Mouse (Mus musculus): ENCODE measurements around the gene Tgfb3. TPM values are rescaled to one million over a fixed set of nuclear protein-coding genes. Genes with fewer than 3 reads are reported as not detected.

The Tgfb3 gene
- polyA plus RNA-seq, 1 experiment from 2014 or later: 43.1 TPM

DNA sequence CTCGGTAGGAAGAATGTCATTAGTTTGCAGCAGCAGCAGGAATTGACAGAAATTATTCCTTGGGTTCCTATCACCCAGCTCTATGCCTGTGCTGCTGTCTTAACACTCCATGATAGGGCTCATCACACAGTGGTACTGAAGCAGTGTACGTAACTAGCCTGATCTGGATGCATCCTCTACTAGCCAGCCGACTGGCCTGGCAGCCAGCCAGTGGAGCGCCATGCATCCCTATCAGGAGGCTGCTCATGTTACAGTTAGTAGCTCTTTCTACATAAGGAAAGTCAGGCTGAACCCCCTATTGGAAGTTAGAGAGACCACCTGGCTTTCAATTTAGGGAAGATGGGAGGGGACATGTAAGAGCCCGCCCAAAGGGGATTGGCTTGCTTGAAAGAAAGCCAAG lies 51.8 kb downstream of the Tgfb3 start:
- H3K27ac ChIP-seq: no peak overlapping the region
- no peak; the same call in 1 of the 2 replicates for ATAC-seq (ENCODE audit: insufficient number of reproducible peaks, insufficient read depth, low FRiP score, low TSS enrichment, low read depth)

DNA sequence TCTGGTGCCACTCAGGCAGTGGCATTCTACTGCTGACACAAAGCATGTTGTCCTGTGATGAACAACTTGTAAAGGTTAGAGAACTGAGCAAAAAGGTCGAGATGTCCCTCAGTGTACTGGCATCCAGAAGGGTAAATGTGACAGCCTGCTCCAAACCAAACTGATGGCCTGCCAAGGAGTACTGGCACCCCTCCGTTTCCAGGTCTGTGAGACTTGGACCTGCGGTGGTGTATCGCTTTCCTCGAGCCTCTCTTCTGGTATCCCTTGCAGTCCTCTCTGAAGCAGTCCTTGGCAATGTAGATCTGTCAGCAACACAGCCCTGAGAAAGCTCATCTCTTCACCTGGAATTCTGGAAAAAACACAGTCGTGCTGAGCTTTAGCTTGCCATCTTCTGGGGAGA lies 53.4 kb downstream of the Tgfb3 start:
- no peak for ATAC-seq (ENCODE audit: insufficient number of reproducible peaks, insufficient read depth, low FRiP score, low TSS enrichment, low read depth)
- Histone ChIP-seq H3K4me2 (no peak overlapping the region), H3K4me3 (no peak overlapping the region), H3K36me3 (no peaks in the 10 kb centered on the region; the same call in 1 of the 2 replicates), H3K27me3 (no peaks in the 10 kb centered on the region), H3K9ac (no peak overlapping the region), H3K9me3 (no peaks in the 10 kb centered on the region), H3K27ac (no peak overlapping the region), H3K4me1 (peaks cover 54% of the 10 kb centered on the region)
- WGBS: 91% methylated on average over 6 of the region's 6 CpGs

More for the DNA sequence above, 51.8 kb downstream of the Tgfb3 start:
- no peaks in the 10 kb centered on the region for H3K9me3 ChIP-seq
- H3K4me3 ChIP-seq: no peak overlapping the region
- H3K9ac ChIP-seq: no peak overlapping the region
- no peaks in the 10 kb centered on the region for H3K27me3 ChIP-seq
- 50% methylated on average over 5 of the region's 5 CpGs for WGBS
- H3K4me2 ChIP-seq: no peak overlapping the region
- no peaks in the 10 kb centered on the region; the same call in 1 of the 2 replicates for H3K36me3 ChIP-seq
- peaks cover 41% of the 10 kb centered on the region for H3K4me1 ChIP-seq

DNA sequence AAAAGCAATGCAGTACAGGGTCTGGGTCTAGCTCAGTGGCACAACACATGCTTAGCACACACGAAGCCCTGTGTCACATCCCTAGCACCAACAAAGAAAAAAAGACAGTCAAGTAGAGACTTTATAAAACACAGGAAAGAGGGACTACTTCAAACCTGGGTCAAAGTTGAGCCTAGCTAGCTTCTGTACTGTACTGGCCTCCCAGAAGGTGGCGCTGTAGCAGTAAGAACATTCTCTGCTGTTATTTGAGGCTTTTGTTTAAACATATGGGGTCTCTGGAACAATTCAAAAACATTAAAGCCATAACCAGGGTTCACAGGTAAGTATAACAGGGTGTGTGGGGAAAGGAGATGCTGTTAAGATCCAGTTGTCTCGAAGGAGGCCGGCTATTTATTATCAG lies 54.4 kb downstream of the Tgfb3 start:
- ATAC-seq (ENCODE audit: insufficient number of reproducible peaks, insufficient read depth, low FRiP score, low TSS enrichment, low read depth): no peak
- no peaks in the 10 kb centered on the region for H3K27me3 ChIP-seq
- peaks cover 54% of the 10 kb centered on the region for H3K4me1 ChIP-seq
- H3K4me3 ChIP-seq: no peak overlapping the region
- H3K9me3 ChIP-seq: no peaks in the 10 kb centered on the region
- no peak overlapping the region for H3K9ac ChIP-seq
- 0 out of 2 replicates have a peak overlapping the region, but pooled peaks have one; percentile 7 for H3K27ac ChIP-seq
- H3K4me2 ChIP-seq: no peak overlapping the region
- WGBS: 58% methylated on average over 4 of the region's 4 CpGs
- H3K36me3 ChIP-seq: no peaks in the 10 kb centered on the region; the same call in 1 of the 2 replicates

DNA sequence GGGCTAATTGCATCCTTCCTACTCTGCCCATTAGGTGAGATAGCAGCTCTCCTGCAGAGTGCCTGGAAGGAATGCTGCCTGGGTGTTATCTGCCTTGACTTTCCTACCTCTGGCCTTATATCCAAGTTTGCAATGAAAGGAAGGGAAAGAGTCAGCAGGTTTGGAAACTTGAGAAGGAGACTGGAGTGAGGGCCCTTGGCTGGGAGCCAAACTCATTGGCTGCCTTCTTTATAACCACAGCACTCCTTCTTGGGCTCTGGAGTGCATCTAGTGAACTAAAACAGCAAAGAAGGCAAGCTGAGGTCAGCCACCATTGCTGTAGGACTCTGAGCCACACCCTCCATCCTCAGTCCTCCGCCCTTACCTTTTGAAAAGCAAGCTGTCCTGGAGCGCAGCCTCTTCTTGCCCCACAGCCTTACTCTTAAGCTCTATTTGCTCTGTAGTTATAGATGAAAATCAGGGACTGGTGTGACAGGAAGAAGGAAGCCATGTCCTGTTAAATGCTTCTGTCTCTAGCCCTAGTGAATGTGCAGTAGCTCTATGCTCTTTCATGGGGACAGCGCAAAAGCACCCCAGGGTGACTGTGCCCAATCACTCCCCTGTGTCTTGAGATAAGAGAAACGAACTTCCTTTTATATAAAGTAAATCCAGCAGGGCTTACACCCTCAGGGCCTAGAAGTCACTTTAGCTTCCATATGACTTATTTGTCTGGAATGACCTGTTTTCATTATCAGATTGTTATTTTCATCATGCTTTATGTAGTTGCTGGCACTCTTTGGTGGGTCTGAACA lies 55.6 kb downstream of the Tgfb3 start:
- peak overlapping the region; percentile 81 for H3K27ac ChIP-seq
- no peak overlapping the region for H3K4me3 ChIP-seq
- peaks cover 54% of the 10 kb centered on the region for H3K4me1 ChIP-seq
- H3K9me3 ChIP-seq: no peaks in the 10 kb centered on the region
- H3K9ac ChIP-seq: no peak overlapping the region
- H3K4me2 ChIP-seq: no peak overlapping the region
- H3K27me3 ChIP-seq: no peaks in the 10 kb centered on the region
- H3K36me3 ChIP-seq: no peaks in the 10 kb centered on the region; the same call in 1 of the 2 replicates
- no peak for ATAC-seq (ENCODE audit: insufficient number of reproducible peaks, insufficient read depth, low FRiP score, low TSS enrichment, low read depth)
- 66% methylated on average over 4 of the region's 4 CpGs for WGBS

DNA sequence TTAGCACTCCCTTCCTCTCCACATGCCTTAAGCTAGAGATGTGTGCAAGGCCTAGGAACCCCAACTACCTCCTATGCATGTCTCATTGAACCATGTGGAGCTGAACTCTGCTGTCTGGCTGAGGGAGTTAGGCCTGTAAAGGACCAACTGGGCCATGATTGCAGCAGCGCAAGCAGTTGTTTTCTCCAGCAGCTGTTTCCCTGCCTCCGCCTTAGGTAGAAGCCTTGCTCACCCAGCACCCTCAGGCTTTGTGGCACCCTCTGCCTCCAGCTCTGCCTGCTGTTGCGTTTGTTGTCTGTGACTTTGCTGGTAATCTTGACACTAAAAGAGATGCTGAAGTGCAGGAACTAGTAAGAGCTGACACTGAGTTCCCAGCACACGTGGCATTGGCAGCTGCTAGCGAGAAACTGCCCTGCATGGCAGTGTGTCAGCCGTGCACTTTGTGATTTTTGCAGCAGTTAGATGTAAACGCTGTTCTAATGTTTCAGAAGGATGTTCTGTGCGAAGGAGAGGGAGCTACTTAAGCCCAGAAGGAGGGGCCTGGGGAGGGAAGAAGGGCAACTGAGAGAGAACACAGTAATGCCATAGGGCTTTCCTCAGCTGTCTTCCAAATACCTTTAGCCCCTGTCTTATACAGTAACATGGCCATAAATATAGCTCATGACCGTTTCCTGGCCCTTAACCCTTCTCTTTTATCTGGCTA lies 56.4 kb downstream of the Tgfb3 start:
- H3K27ac ChIP-seq: peak overlapping the region; percentile 81
- no peaks in the 10 kb centered on the region; the same call in 1 of the 2 replicates for H3K36me3 ChIP-seq
- H3K27me3 ChIP-seq: no peaks in the 10 kb centered on the region
- H3K4me2 ChIP-seq: no peak overlapping the region
- no peak overlapping the region for H3K9ac ChIP-seq
- no peaks in the 10 kb centered on the region for H3K9me3 ChIP-seq
- H3K4me3 ChIP-seq: no peak overlapping the region
- WGBS: 45% methylated on average over 9 of the region's 9 CpGs
- ATAC-seq (ENCODE audit: insufficient number of reproducible peaks, insufficient read depth, low FRiP score, low TSS enrichment, low read depth): no peak
- H3K4me1 ChIP-seq: peaks cover 51% of the 10 kb centered on the region

DNA sequence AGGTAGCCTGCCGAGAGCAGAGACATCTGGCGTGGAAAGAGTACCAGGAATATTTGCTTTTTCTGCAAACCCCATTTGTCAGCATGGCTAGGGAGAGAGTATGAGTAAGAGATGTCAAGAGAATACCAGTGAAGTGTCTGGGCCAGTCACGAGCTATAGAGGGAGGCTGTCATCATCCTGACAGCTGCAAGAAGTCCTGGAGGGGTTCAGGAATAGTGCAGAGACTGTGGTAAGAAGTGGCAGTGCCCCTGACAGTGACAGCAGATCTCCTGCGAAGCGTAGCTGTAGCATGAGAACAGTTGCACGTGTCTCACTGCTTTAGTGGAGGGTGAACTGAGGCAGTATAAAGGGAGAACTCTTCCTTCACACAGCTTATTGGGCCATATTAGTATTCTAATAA lies 57.3 kb downstream of the Tgfb3 start:
- H3K36me3 ChIP-seq: no peaks in the 10 kb centered on the region; the same call in 1 of the 2 replicates
- no peak for ATAC-seq (ENCODE audit: insufficient number of reproducible peaks, insufficient read depth, low FRiP score, low TSS enrichment, low read depth)
- peaks cover 51% of the 10 kb centered on the region for H3K4me1 ChIP-seq
- H3K4me2 ChIP-seq: no peak overlapping the region
- H3K9ac ChIP-seq: 0 out of 2 replicates have a peak overlapping the region, but pooled peaks have one; percentile 21
- no peak overlapping the region for H3K27ac ChIP-seq
- 66% methylated on average over 6 of the region's 6 CpGs for WGBS
- no peaks in the 10 kb centered on the region for H3K9me3 ChIP-seq
- no peaks in the 10 kb centered on the region for H3K27me3 ChIP-seq
- no peak overlapping the region for H3K4me3 ChIP-seq

DNA sequence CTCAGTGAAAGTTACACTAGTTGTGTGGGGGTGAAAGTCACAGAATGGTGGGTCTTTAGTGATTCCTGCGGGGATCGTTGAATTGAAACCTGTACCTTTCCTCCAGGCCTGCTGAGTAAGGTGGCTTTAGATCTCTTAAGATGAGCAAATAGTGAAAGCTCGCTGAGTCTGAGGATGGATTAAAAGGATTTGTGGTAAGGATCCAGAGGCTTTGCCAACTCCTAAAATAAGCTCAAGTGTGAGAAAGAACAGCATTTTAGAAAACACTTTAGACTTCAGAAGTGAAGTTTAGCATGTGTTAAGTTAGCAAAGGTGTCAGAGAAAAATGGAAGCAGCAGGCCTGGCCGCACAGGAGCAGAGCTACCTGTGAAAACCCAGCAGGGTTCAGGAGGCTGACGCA lies 61.5 kb downstream of the Tgfb3 start:
- no peaks in the 10 kb centered on the region for H3K27me3 ChIP-seq
- H3K4me2 ChIP-seq: no peak overlapping the region
- H3K4me3 ChIP-seq: no peak overlapping the region
- no peaks in the 10 kb centered on the region for H3K36me3 ChIP-seq
- H3K9me3 ChIP-seq: no peaks in the 10 kb centered on the region
- 63% methylated on average over 5 of the region's 5 CpGs for WGBS
- ATAC-seq (ENCODE audit: insufficient number of reproducible peaks, insufficient read depth, low FRiP score, low TSS enrichment, low read depth): no peak
- H3K27ac ChIP-seq: no peak overlapping the region
- no peak overlapping the region for H3K9ac ChIP-seq
- H3K4me1 ChIP-seq: peaks cover 48% of the 10 kb centered on the region

DNA sequence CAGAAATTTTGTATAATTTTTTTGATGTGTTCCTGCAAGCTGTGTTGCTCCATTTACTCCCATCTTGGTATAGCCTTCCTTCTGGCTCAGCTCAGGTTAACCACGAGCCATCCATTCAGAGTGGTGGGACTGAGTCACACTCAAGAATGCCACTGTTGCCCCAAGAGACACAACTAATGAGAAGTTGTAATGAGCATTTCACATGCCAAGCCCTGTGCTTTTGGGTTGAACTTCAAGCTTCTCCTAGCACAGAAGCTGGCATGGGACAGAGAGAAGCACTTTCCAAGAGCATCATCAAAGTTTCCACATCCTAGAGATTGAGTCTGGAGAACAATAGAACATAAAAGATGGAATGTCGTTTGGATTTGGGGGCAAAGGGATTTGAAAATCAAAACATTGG lies 63.7 kb downstream of the Tgfb3 start:
- ATAC-seq (ENCODE audit: insufficient number of reproducible peaks, insufficient read depth, low FRiP score, low TSS enrichment, low read depth): no peak
- no peak overlapping the region for H3K4me2 ChIP-seq
- WGBS: 65% methylated on average over 2 of the region's 2 CpGs
- no peak overlapping the region for H3K9ac ChIP-seq
- H3K4me3 ChIP-seq: no peak overlapping the region
- H3K27me3 ChIP-seq: no peaks in the 10 kb centered on the region
- no peaks in the 10 kb centered on the region for H3K9me3 ChIP-seq
- H3K4me1 ChIP-seq: peaks cover 51% of the 10 kb centered on the region
- H3K36me3 ChIP-seq: no peaks in the 10 kb centered on the region
- no peak overlapping the region for H3K27ac ChIP-seq

DNA sequence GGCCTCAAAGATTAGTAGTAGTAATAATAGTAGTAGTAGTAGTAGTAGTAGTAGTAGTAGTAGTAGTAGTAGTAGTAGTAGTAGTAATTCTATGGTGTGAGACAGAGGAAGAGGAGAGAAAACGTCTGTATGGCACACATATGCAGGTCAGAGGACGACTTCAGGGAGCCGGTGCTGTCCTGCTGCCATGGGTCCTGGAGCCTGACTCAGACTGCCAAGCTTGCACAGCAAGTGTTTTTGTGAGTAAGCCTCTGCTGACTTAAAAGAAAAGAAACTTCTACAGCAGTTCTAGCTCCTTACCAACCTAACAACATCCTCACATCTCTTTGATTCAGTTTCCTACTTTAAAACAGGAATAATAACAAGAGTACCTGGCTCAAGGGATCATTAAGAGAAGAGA lies 64.2 kb downstream of the Tgfb3 start:
- H3K36me3 ChIP-seq: no peaks in the 10 kb centered on the region
- H3K4me2 ChIP-seq: no peak overlapping the region
- H3K9me3 ChIP-seq: no peaks in the 10 kb centered on the region
- WGBS: 71% methylated on average over 3 of the region's 3 CpGs
- peak overlapping the region; percentile 71; the same call in 1 of the 2 replicates for H3K27ac ChIP-seq
- peaks cover 53% of the 10 kb centered on the region for H3K4me1 ChIP-seq
- H3K4me3 ChIP-seq: no peak overlapping the region
- H3K27me3 ChIP-seq: no peaks in the 10 kb centered on the region
- no peak overlapping the region for H3K9ac ChIP-seq
- no peak for ATAC-seq (ENCODE audit: insufficient number of reproducible peaks, insufficient read depth, low FRiP score, low TSS enrichment, low read depth)

DNA sequence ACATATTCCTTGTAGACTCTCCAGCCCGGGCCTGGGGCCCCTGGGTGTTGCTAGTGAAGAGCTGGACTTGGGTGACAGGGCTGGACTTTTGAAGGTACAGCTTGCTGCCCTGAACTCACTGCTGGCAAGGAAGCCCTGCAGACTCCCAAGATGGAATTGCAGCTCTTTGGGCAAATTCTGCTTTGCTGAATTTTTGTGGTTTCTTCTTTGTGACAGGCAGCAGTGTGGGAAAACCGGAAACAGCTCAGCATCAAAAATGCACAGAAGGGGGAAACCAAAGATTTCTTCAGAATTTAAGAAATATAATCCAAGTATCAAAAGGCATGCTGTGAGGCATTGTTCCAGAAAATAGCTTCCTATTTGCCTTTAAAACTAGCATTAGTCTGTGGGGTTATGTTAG lies 64.7 kb downstream of the Tgfb3 start:
- peak overlapping the region; percentile 71 for H3K27ac ChIP-seq
- WGBS: 42% methylated on average over 2 of the region's 2 CpGs

DNA sequence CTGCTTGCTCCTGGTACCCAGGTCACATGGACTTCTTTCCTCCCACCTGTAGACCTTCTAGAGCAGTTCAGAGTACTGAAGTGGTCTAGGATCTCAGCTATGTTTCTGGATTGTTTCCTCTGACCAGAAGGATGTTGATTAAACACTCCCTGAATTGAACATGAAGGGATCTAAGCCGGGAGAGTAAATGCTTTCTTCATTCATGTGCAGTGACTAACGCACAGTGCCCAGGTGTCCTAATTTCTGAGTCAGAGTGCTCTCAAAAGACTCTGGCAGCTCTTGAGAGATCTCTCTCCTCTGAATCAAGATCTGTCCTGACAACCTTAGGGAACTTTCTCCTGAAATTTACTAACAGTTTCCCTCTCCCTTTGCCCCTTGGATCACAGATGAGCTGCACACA lies 66.6 kb downstream of the Tgfb3 start:
- H3K36me3 ChIP-seq: no peaks in the 10 kb centered on the region
- no peak for ATAC-seq (ENCODE audit: insufficient number of reproducible peaks, insufficient read depth, low FRiP score, low TSS enrichment, low read depth)
- WGBS: 76% methylated on average over 2 of the region's 2 CpGs
- no peaks in the 10 kb centered on the region for H3K9me3 ChIP-seq
- H3K4me2 ChIP-seq: no peak overlapping the region
- peaks cover 69% of the 10 kb centered on the region for H3K4me1 ChIP-seq
- no peaks in the 10 kb centered on the region for H3K27me3 ChIP-seq
- H3K9ac ChIP-seq: no peak overlapping the region
- H3K27ac ChIP-seq: no peak overlapping the region
- no peak overlapping the region for H3K4me3 ChIP-seq

More for the DNA sequence above, 64.7 kb downstream of the Tgfb3 start:
- Histone ChIP-seq H3K9me3 (no peaks in the 10 kb centered on the region), H3K4me3 (no peak overlapping the region), H3K27me3 (no peaks in the 10 kb centered on the region), H3K4me2 (no peak overlapping the region), H3K9ac (no peak overlapping the region), H3K4me1 (peaks cover 53% of the 10 kb centered on the region), H3K36me3 (no peaks in the 10 kb centered on the region)
- ATAC-seq (ENCODE audit: insufficient number of reproducible peaks, insufficient read depth, low FRiP score, low TSS enrichment, low read depth): no peak

DNA sequence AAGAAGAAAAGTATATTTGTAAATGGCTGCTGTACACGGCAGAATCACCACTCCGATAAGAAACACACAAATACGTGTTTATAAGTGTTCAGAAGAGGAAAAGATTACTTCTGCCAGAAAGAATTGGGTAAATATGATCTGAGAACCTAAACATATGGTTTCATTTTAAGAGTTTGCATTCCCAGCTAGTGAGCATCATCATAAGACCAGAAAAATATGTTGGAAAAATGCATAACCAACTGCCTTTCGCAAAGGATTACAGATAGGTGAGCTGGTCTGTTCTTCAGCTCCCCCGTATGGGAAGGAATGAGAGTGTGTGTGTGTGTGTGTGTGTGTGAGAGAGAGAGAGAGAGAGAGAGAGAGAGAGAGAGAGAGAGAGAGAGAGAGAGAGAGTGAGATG lies 68.2 kb downstream of the Tgfb3 start:
- peak overlapping the region; percentile 84 for H3K27ac ChIP-seq
- H3K9ac ChIP-seq: no peak overlapping the region
- peaks cover 70% of the 10 kb centered on the region for H3K4me1 ChIP-seq
- H3K36me3 ChIP-seq: no peaks in the 10 kb centered on the region
- no peak for ATAC-seq (ENCODE audit: insufficient number of reproducible peaks, insufficient read depth, low FRiP score, low TSS enrichment, low read depth)
- no peak overlapping the region for H3K4me3 ChIP-seq
- no peaks in the 10 kb centered on the region for H3K27me3 ChIP-seq
- WGBS: 22% methylated on average over 5 of the region's 5 CpGs
- no peak overlapping the region for H3K4me2 ChIP-seq
- H3K9me3 ChIP-seq: no peaks in the 10 kb centered on the region

Measured in embryonic facial prominence, embryonic 13.5 days (tissue).